Mouse (Mus musculus): ENCODE measurements around the gene Macrod2. TPM values are rescaled to one million over a fixed set of nuclear protein-coding genes. Genes with fewer than 3 reads are reported as not detected.
A peak's percentile ranks its signal among the peaks of the same experiment; 100 is the strongest.

The Macrod2 gene
- polyA plus RNA-seq, 1 experiment from 2014 or later: 22.7 TPM

DNA sequence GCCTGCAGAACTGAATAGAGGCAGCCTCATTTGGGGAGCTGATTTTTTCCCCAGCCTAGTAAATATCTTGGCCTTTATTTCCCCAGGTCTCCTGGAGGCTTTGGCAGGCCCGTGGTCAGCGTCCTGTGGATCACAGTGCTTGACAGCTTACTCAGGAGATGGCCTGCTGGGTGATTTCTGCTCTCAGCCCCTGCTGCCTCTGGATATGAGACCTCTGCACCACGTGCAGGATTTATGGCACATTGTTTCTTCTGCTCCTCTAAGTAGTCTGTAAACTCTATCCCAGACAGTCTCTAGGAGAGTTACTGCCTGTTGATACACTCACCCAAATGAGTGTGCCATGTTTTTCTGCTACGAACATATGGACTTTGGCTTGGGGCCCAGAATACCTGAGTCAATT lies 1187.8 kb downstream of the Macrod2 start:
- H3K27ac ChIP-seq (ENCODE audit: low read length): no peak overlapping the region
- H3K9ac ChIP-seq (replicated peaks; ENCODE audit: low read depth): no peak overlapping the region
- no peaks in the 10 kb centered on the region for H3K27me3 ChIP-seq (replicated peaks; ENCODE audit: insufficient read depth, low read length)
- no peak for TF ChIP-seq CTCF (IDR thresholded peaks at IDR 0.05)
- no peak for TF ChIP-seq EP300 (IDR thresholded peaks at IDR 0.05)
- no peaks in the 10 kb centered on the region for H3K9me3 ChIP-seq (ENCODE audit: low read length)
- 25% methylated on average over 4 of the region's 4 CpGs for WGBS
- DNase-seq (ENCODE audit: low spot score): no peak
- H3K36me3 ChIP-seq (ENCODE audit: insufficient read depth, low read length): no peaks in the 10 kb centered on the region
- no peaks in the 10 kb centered on the region for H3K4me1 ChIP-seq (ENCODE audit: insufficient read depth, low read depth, low read length)
- no peak overlapping the region for H3K4me3 ChIP-seq (ENCODE audit: low read depth, low read length)
- no peak for ATAC-seq
- no peak overlapping the region for H3K4me2 ChIP-seq (replicated peaks; ENCODE audit: low read depth, low read length)

DNA sequence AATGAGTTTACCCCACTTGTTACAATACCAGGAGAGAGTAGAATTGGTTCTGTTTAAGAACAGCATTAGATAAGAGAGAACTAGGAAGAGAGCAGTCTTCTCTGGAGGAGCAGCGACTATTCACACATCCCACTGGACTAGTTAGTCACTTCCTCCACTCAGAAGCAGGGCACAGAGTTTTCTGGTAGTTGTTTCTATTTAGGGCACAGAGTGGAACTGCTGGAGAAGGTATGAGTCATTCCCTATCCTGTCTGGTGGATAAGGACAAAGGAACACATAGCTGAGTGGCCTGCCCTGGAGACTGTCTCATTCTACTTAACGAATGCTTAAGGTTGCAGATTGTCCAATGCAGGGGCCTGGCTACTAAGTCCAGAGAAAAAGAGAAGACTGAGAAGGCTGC lies 1192.2 kb downstream of the Macrod2 start:
- no peaks in the 10 kb centered on the region for H3K27me3 ChIP-seq (replicated peaks; ENCODE audit: insufficient read depth, low read length)
- no peak overlapping the region for H3K9ac ChIP-seq (replicated peaks; ENCODE audit: low read depth)
- H3K27ac ChIP-seq (ENCODE audit: low read length): no peak overlapping the region
- 45% methylated on average over 2 of the region's 2 CpGs for WGBS
- no peaks in the 10 kb centered on the region for H3K36me3 ChIP-seq (ENCODE audit: insufficient read depth, low read length)
- H3K4me2 ChIP-seq (replicated peaks; ENCODE audit: low read depth, low read length): no peak overlapping the region
- no peak for TF ChIP-seq EP300 (IDR thresholded peaks at IDR 0.05)
- peak; percentile 52 for ATAC-seq
- H3K4me1 ChIP-seq (ENCODE audit: insufficient read depth, low read depth, low read length): no peaks in the 10 kb centered on the region
- no peak overlapping the region for H3K4me3 ChIP-seq (ENCODE audit: low read depth, low read length)
- DNase-seq (ENCODE audit: low spot score): peak; percentile 22
- H3K9me3 ChIP-seq (ENCODE audit: low read length): no peaks in the 10 kb centered on the region

DNA sequence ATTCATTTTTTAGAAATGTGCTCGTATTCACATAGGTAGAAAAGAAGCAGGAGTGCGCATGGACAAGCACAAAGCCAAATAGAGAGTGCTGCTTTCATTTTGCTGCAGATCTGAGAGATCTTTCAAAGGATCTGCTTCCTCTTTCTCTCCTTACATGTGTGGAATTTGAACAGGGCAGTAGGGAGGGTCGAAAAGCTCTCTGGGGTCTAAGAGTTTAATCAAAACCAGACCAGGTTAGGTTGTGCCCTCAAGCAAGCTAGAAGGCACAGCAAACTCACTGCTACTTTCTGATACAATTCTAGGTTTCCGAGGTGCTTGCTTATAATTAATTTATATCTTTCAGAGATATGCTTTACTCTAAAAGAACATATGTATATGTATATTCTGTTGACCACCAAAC lies 1196.2 kb downstream of the Macrod2 start:
- TF ChIP-seq CTCF (IDR thresholded peaks at IDR 0.05): no peak
- TF ChIP-seq EP300 (IDR thresholded peaks at IDR 0.05): no peak
- no peaks in the 10 kb centered on the region for H3K36me3 ChIP-seq (ENCODE audit: insufficient read depth, low read length)
- H3K4me3 ChIP-seq (ENCODE audit: low read depth, low read length): no peak overlapping the region
- H3K4me2 ChIP-seq (replicated peaks; ENCODE audit: low read depth, low read length): no peak overlapping the region
- H3K9ac ChIP-seq (replicated peaks; ENCODE audit: low read depth): no peak overlapping the region
- no peak overlapping the region for H3K27ac ChIP-seq (ENCODE audit: low read length)
- ATAC-seq: no peak
- H3K4me1 ChIP-seq (ENCODE audit: insufficient read depth, low read depth, low read length): no peaks in the 10 kb centered on the region
- 66% methylated on average over 4 of the region's 4 CpGs for WGBS
- DNase-seq (ENCODE audit: low spot score): no peak
- no peaks in the 10 kb centered on the region for H3K9me3 ChIP-seq (ENCODE audit: low read length)
- H3K27me3 ChIP-seq (replicated peaks; ENCODE audit: insufficient read depth, low read length): no peaks in the 10 kb centered on the region

DNA sequence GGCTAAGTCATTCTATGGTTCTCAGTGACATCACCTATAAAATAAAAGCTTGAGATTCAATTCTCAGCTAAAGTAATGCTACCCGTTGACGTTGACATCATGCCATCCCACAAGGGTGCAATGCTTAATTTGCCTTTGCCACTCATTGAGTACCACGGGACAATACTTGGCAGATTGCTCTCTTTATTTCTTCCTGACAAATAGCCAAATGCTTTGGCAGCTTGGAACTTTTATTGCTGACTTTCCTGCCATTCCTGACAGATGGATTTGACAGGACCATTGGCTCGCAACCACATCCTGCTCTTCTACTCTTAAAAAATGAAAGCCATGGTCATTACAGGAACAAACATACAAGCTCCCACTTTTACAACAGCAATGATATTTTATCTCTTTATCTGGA lies 1199.7 kb downstream of the Macrod2 start:
- no peak for TF ChIP-seq CTCF (IDR thresholded peaks at IDR 0.05)
- no peak for TF ChIP-seq EP300 (IDR thresholded peaks at IDR 0.05)
- no peaks in the 10 kb centered on the region for H3K36me3 ChIP-seq (ENCODE audit: insufficient read depth, low read length)
- 57% methylated on average over 4 of the region's 4 CpGs for whole genome bisulfite sequencing
- no peak overlapping the region for H3K9ac ChIP-seq (replicated peaks; ENCODE audit: low read depth)
- no peak overlapping the region for H3K4me2 ChIP-seq (replicated peaks; ENCODE audit: low read depth, low read length)
- no peak overlapping the region for H3K4me3 ChIP-seq (ENCODE audit: low read depth, low read length)
- H3K27me3 ChIP-seq (replicated peaks; ENCODE audit: insufficient read depth, low read length): no peaks in the 10 kb centered on the region
- H3K27ac ChIP-seq (ENCODE audit: low read length): no peak overlapping the region
- DNase-seq (ENCODE audit: low spot score): no peak
- ATAC-seq: no peak
- no peaks in the 10 kb centered on the region for H3K9me3 ChIP-seq (ENCODE audit: low read length)
- no peaks in the 10 kb centered on the region for H3K4me1 ChIP-seq (ENCODE audit: insufficient read depth, low read depth, low read length)

DNA sequence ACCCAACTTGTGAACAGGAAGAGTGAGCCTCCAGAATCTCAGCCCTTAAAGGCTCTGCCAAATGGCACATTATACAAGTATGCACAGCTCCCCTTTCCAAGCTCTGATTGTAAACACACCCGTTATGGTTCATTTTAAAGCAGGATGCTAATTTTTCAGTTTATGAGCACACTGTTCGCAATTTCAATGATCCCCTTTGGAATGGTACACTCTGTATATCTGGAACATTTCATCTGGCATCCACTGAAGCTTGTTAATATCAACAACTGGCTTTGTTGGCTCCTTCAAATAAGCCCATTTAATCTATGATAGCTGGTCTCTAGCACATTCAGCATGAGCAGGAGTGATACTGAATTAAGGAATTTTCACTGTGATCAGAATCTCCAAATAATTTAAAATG lies 1222.6 kb downstream of the Macrod2 start:
- Histone ChIP-seq H3K9ac (replicated peaks; ENCODE audit: low read depth) (no peak overlapping the region), H3K4me3 (ENCODE audit: low read depth, low read length) (no peak overlapping the region), H3K9me3 (ENCODE audit: low read length) (no peaks in the 10 kb centered on the region), H3K27ac (ENCODE audit: low read length) (no peak overlapping the region), H3K4me1 (ENCODE audit: insufficient read depth, low read depth, low read length) (no peaks in the 10 kb centered on the region), H3K4me2 (replicated peaks; ENCODE audit: low read depth, low read length) (no peak overlapping the region), H3K36me3 (ENCODE audit: insufficient read depth, low read length) (no peaks in the 10 kb centered on the region), H3K27me3 (replicated peaks; ENCODE audit: insufficient read depth, low read length) (no peaks in the 10 kb centered on the region)
- DNase-seq (ENCODE audit: low spot score): no peak
- 63% methylated on average over 2 of the region's 2 CpGs for WGBS
- ATAC-seq: no peak
- TF ChIP-seq EP300 (IDR thresholded peaks at IDR 0.05): no peak
- no peak for TF ChIP-seq CTCF (IDR thresholded peaks at IDR 0.05)

DNA sequence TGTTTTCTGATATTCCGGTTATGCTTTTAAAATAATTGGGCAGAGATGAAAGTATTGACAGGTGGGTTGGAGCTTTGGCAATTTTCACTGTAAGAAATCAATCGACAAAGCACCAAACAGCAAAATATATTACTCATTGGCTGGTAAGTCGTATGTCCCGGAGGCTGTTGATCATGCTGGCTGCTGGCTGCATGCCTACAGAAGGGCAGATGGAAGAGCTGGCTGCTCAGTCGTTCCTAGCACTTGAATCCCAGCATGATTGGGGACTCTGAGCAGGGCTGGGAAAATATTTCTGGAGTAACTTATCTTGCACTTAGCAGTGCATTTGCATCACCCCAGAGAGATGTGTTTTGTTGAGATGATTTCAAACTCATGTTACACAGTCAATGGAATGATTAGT lies 1223.1 kb downstream of the Macrod2 start:
- TF ChIP-seq EP300 (IDR thresholded peaks at IDR 0.05) (no peak), CTCF (IDR thresholded peaks at IDR 0.05) (no peak)
- no peaks in the 10 kb centered on the region for H3K9me3 ChIP-seq (ENCODE audit: low read length)
- ATAC-seq: no peak
- no peak overlapping the region for H3K4me2 ChIP-seq (replicated peaks; ENCODE audit: low read depth, low read length)
- no peak overlapping the region for H3K4me3 ChIP-seq (ENCODE audit: low read depth, low read length)
- H3K27ac ChIP-seq (ENCODE audit: low read length): no peak overlapping the region
- H3K9ac ChIP-seq (replicated peaks; ENCODE audit: low read depth): no peak overlapping the region
- WGBS: 64% methylated on average over 5 of the region's 5 CpGs
- no peaks in the 10 kb centered on the region for H3K4me1 ChIP-seq (ENCODE audit: insufficient read depth, low read depth, low read length)
- no peaks in the 10 kb centered on the region for H3K27me3 ChIP-seq (replicated peaks; ENCODE audit: insufficient read depth, low read length)
- DNase-seq (ENCODE audit: low spot score): no peak
- no peaks in the 10 kb centered on the region for H3K36me3 ChIP-seq (ENCODE audit: insufficient read depth, low read length)

DNA sequence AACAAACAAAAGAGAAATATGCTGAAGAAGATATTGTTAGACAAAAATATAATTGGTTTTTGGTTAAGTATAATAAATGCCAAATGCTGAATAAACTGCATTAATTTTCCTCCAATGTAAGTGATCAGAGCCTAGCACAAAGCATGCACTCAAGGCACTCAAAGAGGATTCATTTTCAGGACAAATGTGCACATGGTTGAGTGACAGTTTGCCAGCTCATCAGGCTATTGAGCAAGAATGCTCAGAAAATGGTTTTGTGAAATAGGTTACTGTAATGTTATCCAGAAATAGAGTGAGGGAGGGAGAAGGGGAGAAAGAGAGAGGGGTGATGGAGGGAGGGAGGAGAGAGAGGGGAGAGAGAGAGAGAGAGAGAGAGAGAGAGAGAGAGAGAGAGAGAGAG lies 1268.9 kb downstream of the Macrod2 start:
- Histone ChIP-seq H3K4me3 (ENCODE audit: low read depth, low read length) (no peak overlapping the region), H3K4me1 (ENCODE audit: insufficient read depth, low read depth, low read length) (no peaks in the 10 kb centered on the region), H3K4me2 (replicated peaks; ENCODE audit: low read depth, low read length) (no peak overlapping the region), H3K27me3 (replicated peaks; ENCODE audit: insufficient read depth, low read length) (no peaks in the 10 kb centered on the region), H3K27ac (ENCODE audit: low read length) (no peak overlapping the region), H3K9ac (replicated peaks; ENCODE audit: low read depth) (no peak overlapping the region), H3K9me3 (ENCODE audit: low read length) (no peaks in the 10 kb centered on the region), H3K36me3 (ENCODE audit: insufficient read depth, low read length) (no peaks in the 10 kb centered on the region)
- DNase-seq (ENCODE audit: low spot score): peak; percentile 44
- no peak for ATAC-seq
- TF ChIP-seq EP300 (IDR thresholded peaks at IDR 0.05): no peak
- no peak for TF ChIP-seq CTCF (IDR thresholded peaks at IDR 0.05)

Measured in lung, postnatal 0 days (tissue).